Mouse (Mus musculus): ENCODE measurements around the gene Atxn7l3b. TPM values are rescaled to one million over a fixed set of nuclear protein-coding genes. Genes with fewer than 3 reads are reported as not detected.

Atxn7l3b gene
- 22.6 TPM for polyA plus RNA-seq (2014; fragmentation: Illumina TruSeq; extraction: RNeasy Lipid Tissue Mini Kit (QIAGEN cat#74804); ENCODE audit: low read depth, low replicate concordance)

DNA sequence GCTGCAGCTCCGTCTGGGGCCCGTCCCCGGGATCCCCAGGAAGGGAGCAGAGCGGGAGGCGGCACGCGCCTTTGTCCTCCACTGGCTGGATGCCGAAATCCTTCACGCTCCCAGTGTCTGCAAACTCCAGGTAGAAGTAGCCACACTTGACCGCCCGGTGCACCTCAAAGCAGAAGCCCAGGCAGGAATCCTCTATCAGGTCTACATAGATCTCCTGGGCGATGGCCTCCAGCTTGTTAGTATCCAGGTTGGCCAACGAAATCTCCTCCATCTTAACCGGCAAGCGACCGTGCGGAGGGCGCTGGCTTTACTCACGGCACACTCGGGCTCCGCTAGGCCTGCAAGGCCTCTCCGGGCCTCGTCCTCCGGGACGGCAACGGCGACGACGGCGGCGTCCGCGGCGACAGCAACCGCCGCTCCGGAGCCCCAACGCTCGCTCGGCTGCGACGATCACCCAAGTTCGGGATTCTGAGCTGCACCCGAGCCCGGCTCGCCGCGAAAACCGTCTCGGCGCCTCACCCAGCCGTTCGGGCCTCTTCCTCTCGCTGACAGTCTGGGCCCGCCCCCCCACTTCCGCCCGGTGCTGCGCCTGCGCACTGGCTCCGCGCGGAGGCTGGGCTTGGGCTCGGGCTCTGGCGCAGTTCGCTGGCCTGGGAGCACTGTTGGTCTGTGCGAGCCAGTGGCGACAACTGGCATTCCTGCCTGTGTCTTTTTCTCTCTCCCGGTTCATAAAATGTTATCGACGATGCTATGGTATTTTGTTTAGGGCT lies at the start of gene Atxn7l3b:
Atxn7l3b (minus strand) TSS at position 550 of the 770 bp plus-strand sequence.

